Mouse (Mus musculus): ENCODE measurements around the gene Arhgap8. TPM values are rescaled to one million over a fixed set of nuclear protein-coding genes. Genes with fewer than 3 reads are reported as not detected.
A peak's percentile ranks its signal among the peaks of the same experiment; 100 is the strongest.

Gene Arhgap8
- 3.5 and 4.1 TPM in 2 replicates for polyA plus RNA-seq (2016; fragmentation: Nextera tagmentation; extraction: Ambion mirVana)

DNA sequence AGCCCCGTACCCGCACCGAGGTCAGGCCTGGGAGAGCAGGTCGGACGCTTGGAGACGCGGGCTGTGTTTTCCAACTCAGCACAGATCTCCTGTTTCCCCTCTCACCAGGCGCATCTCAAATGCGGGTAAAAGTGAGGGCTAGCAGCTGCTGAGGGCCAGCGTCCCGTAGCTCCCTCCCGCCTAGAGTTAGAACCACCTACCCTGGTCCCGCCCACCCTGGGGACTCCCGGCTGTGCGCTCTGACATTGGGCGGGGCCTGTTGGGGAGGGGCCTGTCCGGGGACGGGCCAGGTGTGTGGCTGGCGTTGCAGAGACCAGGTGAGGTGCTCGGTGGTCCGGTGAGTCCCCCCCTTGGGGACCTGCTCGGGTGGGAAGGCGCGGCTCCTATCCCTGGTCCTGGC lies at the start of gene Arhgap8:
Arhgap8 (plus strand) TSS at position 262 of the 400 bp plus-strand sequence.
- 3% methylated on average over 24 of the region's 24 CpGs for WGBS

DNA sequence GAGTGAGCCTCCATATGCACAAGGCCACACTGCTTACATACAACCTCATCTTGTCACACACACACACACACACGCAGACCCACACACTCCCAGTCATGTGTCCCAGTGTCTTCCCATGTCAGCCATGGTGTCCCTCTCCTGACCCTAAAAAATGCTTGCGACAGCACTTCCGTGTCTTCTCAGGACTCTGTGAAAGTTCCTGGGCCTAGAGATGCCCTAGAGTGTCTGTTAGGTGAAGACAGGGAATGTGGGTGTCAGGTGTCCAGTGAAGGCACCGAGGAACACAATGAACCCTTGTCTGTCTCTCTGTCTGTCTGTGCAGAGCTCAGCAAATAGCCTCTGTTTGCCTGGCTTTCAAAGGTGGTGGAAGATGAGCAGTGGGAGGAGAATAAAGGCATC lies 49.2 kb upstream of the Arhgap8 start:
- no peak overlapping the region for H3K27ac ChIP-seq
- DNase-seq (ENCODE audit: low spot score) = no peak
- no peak overlapping the region for H3K4me3 ChIP-seq
- 92% methylated on average over 4 of the region's 4 CpGs for WGBS
- no peaks in the 10 kb centered on the region for H3K9me3 ChIP-seq (replicated peaks)
- peaks cover 11% of the 10 kb centered on the region; the same call in 1 of the 2 replicates for H3K27me3 ChIP-seq (ENCODE audit: low read depth, poor library complexity, severe bottlenecking)
- H3K36me3 ChIP-seq = no peaks in the 10 kb centered on the region
- peaks cover 13% of the 10 kb centered on the region; the same call in 1 of the 2 replicates for H3K4me1 ChIP-seq

More for the DNA sequence above, at the start of gene Arhgap8:
- DNase-seq (ENCODE audit: low spot score) = peak; percentile 69
- Histone ChIP-seq H3K27ac (peak within 1 kb of the TSS; percentile 71), H3K27me3 (ENCODE audit: low read depth, poor library complexity, severe bottlenecking) (peaks cover 36% of the 10 kb centered on the region), H3K36me3 (no peaks in the 10 kb centered on the region), H3K9me3 (replicated peaks) (no peaks in the 10 kb centered on the region), H3K4me1 (peaks cover 39% of the 10 kb centered on the region), H3K4me3 (peak within 1 kb of the TSS; percentile 47)

DNA sequence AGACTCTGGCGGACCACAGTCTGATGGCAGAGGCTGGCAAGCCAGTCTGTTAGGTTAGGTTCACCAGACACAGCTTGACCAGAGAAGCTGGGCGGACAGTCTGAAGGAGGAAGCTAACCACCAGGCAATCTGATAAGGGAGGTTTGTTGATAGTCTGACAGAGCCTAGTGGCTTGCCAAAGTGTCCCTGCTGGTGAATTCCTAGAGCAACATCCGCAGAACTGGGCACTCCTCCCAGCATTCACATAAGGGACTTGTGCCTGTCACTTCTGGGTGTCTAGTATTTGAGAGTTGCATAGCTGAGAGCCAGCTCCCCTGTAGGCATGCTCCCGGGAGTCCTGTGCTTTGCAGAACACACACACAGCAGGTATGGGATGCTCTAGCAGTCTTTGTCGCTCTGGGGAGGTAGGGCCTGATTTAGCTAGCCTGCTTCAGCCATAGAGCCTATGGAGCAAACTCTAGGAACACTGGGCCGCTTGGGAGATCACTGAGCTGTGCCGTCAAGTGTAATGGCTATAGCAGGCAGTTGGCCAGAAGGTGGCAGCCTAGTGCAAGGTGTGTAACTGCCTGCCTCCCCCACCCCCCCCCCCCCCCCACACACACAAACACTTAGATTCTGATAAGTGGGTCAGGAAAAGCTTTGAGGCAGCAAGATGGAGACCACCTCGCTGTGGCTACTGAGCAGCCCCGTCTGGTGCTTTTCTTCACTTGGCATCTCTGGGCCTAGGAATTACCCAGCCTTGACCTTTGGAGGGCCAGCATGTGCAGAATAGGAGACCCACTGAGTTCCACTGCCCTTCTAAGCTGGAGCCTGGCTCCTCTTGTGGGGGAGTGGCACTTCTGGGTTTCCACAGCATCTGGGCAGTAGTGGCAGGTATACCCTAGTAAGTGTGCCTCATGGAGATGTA lies 48.2 kb upstream of the Arhgap8 start:
- Histone ChIP-seq H3K27me3 (ENCODE audit: low read depth, poor library complexity, severe bottlenecking) (peaks cover 1% of the 10 kb centered on the region; the same call in 1 of the 2 replicates), H3K36me3 (no peaks in the 10 kb centered on the region), H3K27ac (no peak overlapping the region), H3K9me3 (replicated peaks) (no peaks in the 10 kb centered on the region), H3K4me3 (no peak overlapping the region), H3K4me1 (peaks cover 21% of the 10 kb centered on the region; the same call in 1 of the 2 replicates)
- 59% methylated on average over 9 of the region's 9 CpGs for WGBS
- DNase-seq (ENCODE audit: low spot score) = peak; percentile 56

DNA sequence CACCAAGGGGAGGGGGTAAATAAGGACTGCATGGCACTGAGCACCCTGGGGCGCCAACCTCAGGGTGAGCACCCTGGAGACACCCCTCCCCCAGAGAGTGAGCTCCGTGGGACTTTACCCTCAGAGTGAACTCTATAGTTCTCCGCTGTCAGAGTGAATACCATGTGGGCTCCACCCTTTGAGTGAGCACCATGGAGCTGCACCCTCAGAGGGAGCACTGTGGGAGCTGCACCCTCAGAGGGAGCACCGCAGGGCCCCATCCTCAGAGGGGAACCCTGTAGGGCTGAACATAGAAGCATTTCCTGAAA lies 47.6 kb upstream of the Arhgap8 start:
- 83% methylated on average over 4 of the region's 4 CpGs for WGBS
- Histone ChIP-seq H3K27ac (no peak overlapping the region), H3K27me3 (ENCODE audit: low read depth, poor library complexity, severe bottlenecking) (no peaks in the 10 kb centered on the region), H3K9me3 (replicated peaks) (no peaks in the 10 kb centered on the region), H3K4me1 (peaks cover 21% of the 10 kb centered on the region; the same call in 1 of the 2 replicates), H3K36me3 (no peaks in the 10 kb centered on the region), H3K4me3 (no peak overlapping the region)
- DNase-seq (ENCODE audit: low spot score) = no peak

DNA sequence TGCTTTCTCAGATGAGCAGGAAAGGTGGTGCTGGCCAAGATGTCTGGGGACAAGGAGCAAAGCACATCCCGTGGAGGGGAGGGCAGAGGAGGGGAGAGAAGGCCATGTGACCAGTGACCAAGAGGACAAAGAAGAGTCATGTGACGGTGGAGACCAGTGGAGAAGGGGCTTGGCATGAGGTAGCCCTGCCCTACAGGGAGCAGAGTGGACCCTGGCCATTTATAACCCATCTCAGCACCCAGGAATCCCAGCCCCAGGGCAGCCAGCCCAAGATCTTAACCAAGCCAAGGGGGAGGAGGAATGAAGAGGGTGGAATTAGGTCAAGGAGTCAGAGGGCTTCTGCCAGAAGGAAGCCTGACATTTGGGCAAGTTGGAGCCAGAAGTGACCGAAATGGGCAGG lies 47.2 kb upstream of the Arhgap8 start:
- 86% methylated on average over 3 of the region's 3 CpGs for WGBS
- DNase-seq (ENCODE audit: low spot score) = no peak
- no peaks in the 10 kb centered on the region for H3K9me3 ChIP-seq (replicated peaks)
- no peak overlapping the region for H3K27ac ChIP-seq
- no peaks in the 10 kb centered on the region for H3K36me3 ChIP-seq
- H3K27me3 ChIP-seq (ENCODE audit: low read depth, poor library complexity, severe bottlenecking) = no peaks in the 10 kb centered on the region
- peaks cover 21% of the 10 kb centered on the region; the same call in 1 of the 2 replicates for H3K4me1 ChIP-seq
- no peak overlapping the region for H3K4me3 ChIP-seq

DNA sequence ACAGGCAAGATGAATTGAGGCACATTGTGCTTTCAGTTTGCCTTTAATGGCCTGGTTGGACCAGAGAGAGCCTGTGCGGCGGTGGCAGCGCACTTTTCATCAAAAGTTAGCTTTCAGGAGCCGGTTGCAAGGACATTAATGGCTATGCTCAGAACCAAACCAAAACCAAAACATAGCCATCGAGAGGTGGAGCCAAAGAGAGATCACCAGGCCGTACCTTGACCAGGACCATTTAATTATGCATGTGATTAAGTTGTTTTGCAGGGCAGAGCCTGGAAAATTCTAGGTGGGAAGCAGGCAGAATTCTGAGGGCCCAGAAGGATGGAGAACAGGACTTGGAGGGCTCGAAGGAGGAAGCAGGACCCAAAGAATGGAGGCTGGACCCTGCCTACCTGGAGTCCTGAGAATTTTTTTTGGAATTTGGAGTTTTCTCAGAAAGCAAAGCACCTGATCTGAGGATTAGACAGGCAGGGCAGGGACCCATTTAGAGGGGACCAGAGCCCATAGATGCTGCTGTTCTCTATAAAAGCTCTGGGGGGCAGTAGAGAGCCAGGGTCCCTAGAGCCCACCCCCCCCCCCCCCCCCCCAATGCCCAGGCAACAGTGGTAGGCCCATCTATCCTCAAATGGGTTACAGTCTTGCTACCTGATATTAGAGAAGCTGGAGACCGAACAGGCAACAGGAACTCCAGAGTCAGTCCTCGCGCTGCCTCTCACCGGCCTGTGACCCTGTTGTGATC lies 45.4 kb upstream of the Arhgap8 start:
- Histone ChIP-seq H3K36me3 (no peaks in the 10 kb centered on the region), H3K4me3 (no peak overlapping the region), H3K4me1 (peaks cover 28% of the 10 kb centered on the region), H3K27ac (no peak overlapping the region; the same call in 1 of the 2 replicates), H3K9me3 (replicated peaks) (no peaks in the 10 kb centered on the region), H3K27me3 (ENCODE audit: low read depth, poor library complexity, severe bottlenecking) (no peaks in the 10 kb centered on the region)
- no peak for DNase-seq (ENCODE audit: low spot score)
- WGBS = 85% methylated on average over 11 of the region's 11 CpGs

DNA sequence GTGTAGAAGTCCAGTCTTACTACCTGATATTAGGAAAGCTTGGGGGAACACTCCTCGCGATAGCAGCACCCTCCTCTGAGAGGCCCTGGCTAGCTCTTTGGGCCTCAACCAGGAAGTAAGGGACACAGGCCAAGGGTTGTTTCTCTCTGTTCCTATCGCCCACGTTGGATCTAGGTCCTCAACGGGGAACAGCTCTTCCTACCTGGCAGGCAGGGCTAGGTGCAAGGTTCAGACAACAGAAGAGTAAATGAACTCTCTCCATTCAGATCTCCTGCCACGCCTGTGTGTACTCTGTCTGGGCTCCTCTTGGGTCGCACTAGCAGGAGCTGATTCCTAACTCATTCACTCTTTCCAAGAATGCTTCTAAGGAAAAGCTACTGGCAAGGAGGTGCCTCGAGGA lies 44.5 kb upstream of the Arhgap8 start:
- DNase-seq (ENCODE audit: low spot score) = no peak
- Histone ChIP-seq H3K4me3 (no peak overlapping the region), H3K27me3 (ENCODE audit: low read depth, poor library complexity, severe bottlenecking) (no peaks in the 10 kb centered on the region), H3K4me1 (peaks cover 31% of the 10 kb centered on the region), H3K36me3 (no peaks in the 10 kb centered on the region), H3K9me3 (replicated peaks) (no peaks in the 10 kb centered on the region), H3K27ac (no peak overlapping the region)
- WGBS = 74% methylated on average over 8 of the region's 8 CpGs

DNA sequence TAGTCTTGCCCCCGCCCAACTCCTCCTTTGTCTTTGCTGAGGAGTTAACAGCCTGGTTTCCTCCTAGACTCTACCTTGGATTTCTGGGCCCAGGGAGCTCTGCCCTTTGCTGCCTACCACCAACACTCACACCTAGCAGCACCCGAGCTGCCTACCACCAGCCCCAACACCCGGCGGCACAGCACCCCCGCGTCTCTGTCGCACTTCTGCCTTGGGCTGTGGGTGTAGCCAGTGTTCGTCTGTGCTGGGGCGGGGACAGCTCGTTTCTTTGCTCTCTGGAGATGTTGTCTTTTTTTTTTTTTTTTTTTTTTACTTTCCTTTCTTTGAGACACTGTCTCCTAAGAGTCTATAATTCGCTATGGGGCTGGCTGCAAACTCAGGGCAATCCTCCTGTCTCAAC lies 41.9 kb upstream of the Arhgap8 start:
- no peak overlapping the region for H3K4me3 ChIP-seq
- H3K27ac ChIP-seq = no peak overlapping the region
- no peak for DNase-seq (ENCODE audit: low spot score)
- H3K9me3 ChIP-seq (replicated peaks) = no peaks in the 10 kb centered on the region
- no peaks in the 10 kb centered on the region for H3K36me3 ChIP-seq
- H3K27me3 ChIP-seq (ENCODE audit: low read depth, poor library complexity, severe bottlenecking) = no peaks in the 10 kb centered on the region
- H3K4me1 ChIP-seq = peaks cover 53% of the 10 kb centered on the region
- 63% methylated on average over 11 of the region's 11 CpGs for WGBS

DNA sequence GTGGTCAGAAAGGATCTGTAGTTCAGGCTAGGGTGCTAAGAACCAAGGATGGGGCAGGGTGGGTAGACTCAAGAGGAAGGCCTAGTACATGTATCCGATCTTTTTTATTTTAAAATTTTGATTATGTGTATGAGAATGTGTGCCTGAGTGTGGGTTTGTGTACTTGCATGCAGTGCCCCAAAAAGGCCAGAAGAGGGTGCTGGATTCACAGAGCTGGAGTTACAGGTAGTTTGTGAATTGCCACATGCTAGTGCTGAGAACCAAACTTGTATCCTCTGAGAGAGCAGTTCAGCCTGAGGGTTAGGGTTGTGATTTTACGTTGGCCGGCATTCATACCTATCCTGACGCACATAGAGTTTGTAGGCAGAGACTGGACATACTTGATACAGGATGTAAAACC lies 40.8 kb upstream of the Arhgap8 start:
- Histone ChIP-seq H3K4me3 (no peak overlapping the region), H3K27ac (no peak overlapping the region), H3K4me1 (peaks cover 60% of the 10 kb centered on the region), H3K27me3 (ENCODE audit: low read depth, poor library complexity, severe bottlenecking) (no peaks in the 10 kb centered on the region; the same call in 1 of the 2 replicates), H3K36me3 (no peaks in the 10 kb centered on the region), H3K9me3 (replicated peaks) (no peaks in the 10 kb centered on the region)
- WGBS = 89% methylated on average over 4 of the region's 4 CpGs
- no peak for DNase-seq (ENCODE audit: low spot score)

DNA sequence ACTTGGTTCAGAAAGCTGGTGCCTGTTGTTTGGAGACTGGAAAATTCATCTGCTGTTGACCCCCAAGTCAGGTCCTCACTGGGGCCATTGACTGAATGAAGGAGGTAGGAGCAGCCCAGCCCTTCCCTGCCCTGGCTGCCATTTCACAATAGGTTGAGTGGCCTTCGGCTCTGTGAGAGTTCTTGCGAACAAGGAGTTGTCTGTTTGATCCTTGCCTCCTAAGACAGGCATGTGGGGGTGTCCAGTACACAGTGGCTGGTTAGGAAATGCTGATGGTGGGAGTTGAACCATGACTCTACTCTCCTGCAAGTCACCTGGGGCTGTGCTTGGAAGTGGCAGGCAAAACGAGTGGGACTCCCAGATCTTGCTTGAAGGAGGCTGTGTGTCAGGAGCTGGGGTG lies 40.1 kb upstream of the Arhgap8 start:
- 79% methylated on average over 3 of the region's 3 CpGs for WGBS
- Histone ChIP-seq H3K4me3 (no peak overlapping the region), H3K36me3 (no peaks in the 10 kb centered on the region), H3K27ac (no peak overlapping the region), H3K9me3 (replicated peaks) (no peaks in the 10 kb centered on the region), H3K27me3 (ENCODE audit: low read depth, poor library complexity, severe bottlenecking) (no peaks in the 10 kb centered on the region; the same call in 1 of the 2 replicates), H3K4me1 (peaks cover 63% of the 10 kb centered on the region)
- DNase-seq (ENCODE audit: low spot score) = no peak

DNA sequence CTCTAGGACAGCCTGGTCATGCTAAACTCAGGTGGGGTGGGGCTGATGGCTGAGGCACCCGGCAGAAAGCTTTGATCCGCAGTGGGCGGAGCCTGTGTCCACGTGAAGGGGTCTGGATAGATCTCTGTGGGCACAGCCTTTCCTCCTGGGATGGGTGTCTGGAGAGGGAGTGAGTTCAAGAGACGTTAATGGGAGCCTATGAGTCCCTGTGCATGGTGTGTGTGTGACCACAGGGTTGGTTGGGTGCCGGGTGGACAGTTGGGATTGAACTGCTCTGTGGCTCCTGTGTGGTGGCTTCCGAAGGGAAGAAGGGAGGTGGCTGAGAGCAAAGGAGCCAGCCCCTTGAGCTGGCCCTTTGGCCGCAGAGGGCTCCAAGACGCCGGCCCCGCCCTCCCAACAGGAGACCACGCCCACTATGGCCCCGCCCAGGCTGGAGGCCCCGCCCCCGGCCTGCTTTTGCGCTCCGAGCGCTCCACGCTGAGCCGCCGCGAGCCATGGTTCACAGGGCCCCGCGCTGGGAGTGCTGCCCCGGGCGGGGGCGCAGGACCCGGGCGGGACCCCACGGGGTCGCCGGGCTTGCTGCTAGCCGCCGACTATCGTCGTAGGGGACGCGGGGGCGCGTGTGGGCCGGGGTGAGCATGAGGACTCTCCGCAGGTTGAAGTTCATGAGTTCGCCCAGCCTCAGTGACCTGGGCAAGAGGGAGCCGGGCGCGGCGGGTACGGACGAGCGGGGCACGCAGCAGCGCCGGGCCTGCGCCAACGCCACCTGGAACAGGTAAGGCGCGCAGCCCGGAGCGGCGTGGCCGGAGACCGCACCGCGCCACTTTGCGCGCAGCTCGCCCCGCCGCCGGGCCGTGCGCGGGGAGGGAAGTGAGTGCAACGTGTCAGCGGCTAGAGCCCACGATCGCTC lies 39.1 kb upstream of the Arhgap8 start:
- H3K36me3 ChIP-seq = no peaks in the 10 kb centered on the region
- peak overlapping the region; percentile 85 for H3K27ac ChIP-seq
- WGBS = under 1% methylated on average over 77 of the region's 77 CpGs
- peaks cover 71% of the 10 kb centered on the region for H3K4me1 ChIP-seq
- H3K4me3 ChIP-seq = peak overlapping the region; percentile 83
- no peaks in the 10 kb centered on the region; the same call in 1 of the 2 replicates for H3K27me3 ChIP-seq (ENCODE audit: low read depth, poor library complexity, severe bottlenecking)
- DNase-seq (ENCODE audit: low spot score) = peak; percentile 96
- no peaks in the 10 kb centered on the region for H3K9me3 ChIP-seq (replicated peaks)

DNA sequence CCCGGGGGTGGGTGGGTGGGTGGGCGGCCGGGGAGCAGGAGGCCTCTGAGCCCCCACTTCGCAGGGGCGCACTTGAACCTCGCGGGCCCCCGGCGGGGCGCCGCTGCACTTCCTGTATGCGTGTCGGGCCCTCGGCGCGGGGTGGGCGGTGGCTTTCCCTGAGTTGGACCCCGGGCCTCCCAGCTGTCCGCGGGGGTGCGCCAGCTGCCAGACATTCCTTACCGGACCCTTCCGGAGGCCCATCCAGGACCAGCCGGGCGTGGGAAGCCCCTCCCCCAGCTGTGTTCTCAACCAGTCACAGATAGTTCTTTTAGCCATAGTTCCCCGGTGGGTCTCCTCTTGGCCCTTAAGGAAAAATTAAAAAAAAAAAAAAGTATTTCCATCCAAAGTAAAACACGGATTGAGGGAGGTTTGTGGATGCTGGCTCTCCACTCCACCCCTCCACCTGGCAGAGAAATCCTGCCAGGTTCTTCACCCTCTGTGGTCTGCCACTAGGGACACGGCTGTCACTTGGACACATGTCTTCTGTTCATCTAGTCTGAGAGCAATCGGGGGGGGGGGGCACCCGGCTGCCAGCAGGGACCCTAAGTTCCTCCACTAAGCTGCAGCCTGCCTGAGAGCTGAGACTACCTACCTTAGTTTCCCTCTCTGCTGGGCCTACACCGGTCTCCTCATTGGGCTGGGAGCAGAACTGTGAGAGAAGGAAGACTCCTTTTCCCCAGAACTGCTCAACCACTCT lies 38.2 kb upstream of the Arhgap8 start:
- WGBS = 2% methylated on average over 30 of the region's 31 CpGs
- peaks cover 66% of the 10 kb centered on the region for H3K4me1 ChIP-seq
- peak overlapping the region; percentile 83 for H3K4me3 ChIP-seq
- peak; percentile 74 for DNase-seq (ENCODE audit: low spot score)
- peak overlapping the region; percentile 85 for H3K27ac ChIP-seq
- no peaks in the 10 kb centered on the region for H3K9me3 ChIP-seq (replicated peaks)
- H3K36me3 ChIP-seq = no peaks in the 10 kb centered on the region
- H3K27me3 ChIP-seq (ENCODE audit: low read depth, poor library complexity, severe bottlenecking) = no peaks in the 10 kb centered on the region; the same call in 1 of the 2 replicates

Data from limb, embryonic 10.5 days (tissue).